Mouse (Mus musculus) heart, adult 2 months (tissue): ENCODE measurements around the gene Dnajc11.

ENCODE experiments used
- CTCF ChIP-seq: fragments of 200-600 bp; IDR thresholded peaks from 2 replicates; pipeline ENCODE4 v1.8.1; 2022; ENCODE audit warnings: antibody characterized with exemption, mild to moderate bottlenecking, moderate library complexity
- POLR2A ChIP-seq: fragments of 200-500 bp; IDR thresholded peaks from 2 replicates; pipeline ENCODE4 v1.6.1; 2011; ENCODE audit warnings: mild to moderate bottlenecking, low read depth, low read length, control low read depth; ENCODE audit not compliant: insufficient read depth

- TF ChIP-seq CTCF = no peak
- peak; percentile 55 for TF ChIP-seq POLR2A
Observed at GRCm38 (mm10) chr4:151902689-151903241, 30.7 kb upstream of the Dnajc11 start.
